Comparison of ENCODE assay signal across 8 mouse cellular contexts in genomic region chr8:11362278-11363214, GRCm38 (mm10). TPM values are rescaled to one million over a fixed set of nuclear protein-coding genes. Genes with fewer than 3 reads are reported as not detected.
A peak's percentile ranks its signal among the peaks of the same experiment; 100 is the strongest.
DNase-seq lines count a peak whose midpoint lies in the region; ATAC-seq lines count a peak whose summit lies in the region.

No protein-coding gene starts in this region.

- H3K36me3 ChIP-seq in forebrain, embryonic 10.5 days (replicated peaks), result peaks cover 7% of the 10 kb centered on the region
- H3K36me3 ChIP-seq in midbrain, embryonic 14.5 days (ENCODE audit: control insufficient read depth, insufficient read depth, low read length), result no peaks in the 10 kb centered on the region

- peak overlapping the region; percentile 27; the same call in 1 of the 2 replicates for H3K4me3 ChIP-seq in forebrain, embryonic 10.5 days
- no peak overlapping the region for H3K4me3 ChIP-seq in midbrain, embryonic 14.5 days (replicated peaks; ENCODE audit: low read depth, low read length)

- no peaks in the 10 kb centered on the region for H3K9me3 ChIP-seq in forebrain, embryonic 10.5 days
- H3K9me3 ChIP-seq in midbrain, embryonic 14.5 days (ENCODE audit: control insufficient read depth, low read length), result no peaks in the 10 kb centered on the region

- H3K9ac ChIP-seq in midbrain, embryonic 14.5 days (replicated peaks; ENCODE audit: low read length), result no peak overlapping the region

- H3K4me2 ChIP-seq in midbrain, embryonic 14.5 days (ENCODE audit: low read length), result no peak overlapping the region

- ATAC-seq in midbrain, embryonic 14.5 days (ENCODE audit: low FRiP score, low TSS enrichment), result no peak
- ATAC-seq in cerebellum, adult (ENCODE audit: insufficient number of reproducible peaks, low FRiP score, low TSS enrichment), result no peak

- H3K27ac ChIP-seq in forebrain, embryonic 10.5 days, result peak overlapping the region; percentile 87
- H3K27ac ChIP-seq in midbrain, embryonic 14.5 days (replicated peaks; ENCODE audit: low read depth, low read length), result peak overlapping the region; percentile 5; the same call in 1 of the 2 replicates

- DNase-seq in embryo, embryonic 11.5 days (ENCODE audit: low read depth, low spot score), result peak; percentile 36
- DNase-seq in forebrain, embryonic 10.5 days (ENCODE audit: extremely low spot score, low spot score), result peak; percentile 70
- peak; percentile 22 for DNase-seq in kidney, adult 18-20 months
- DNase-seq in midbrain, embryonic 14.5 days, result peak; percentile 46
- DNase-seq in cerebellum, adult 9-11 months, result no peak
- no peak for DNase-seq in liver
- no peak for DNase-seq in left cerebral cortex, adult 9 months (ENCODE audit: low spot score in 2 of 2)

- H3K27me3 ChIP-seq in forebrain, embryonic 10.5 days (ENCODE audit: poor library complexity, severe bottlenecking), result no peaks in the 10 kb centered on the region
- no peaks in the 10 kb centered on the region for H3K27me3 ChIP-seq in midbrain, embryonic 14.5 days (ENCODE audit: control insufficient read depth, insufficient read depth, low read length)

- peaks cover 74% of the 10 kb centered on the region for H3K4me1 ChIP-seq in forebrain, embryonic 10.5 days
- H3K4me1 ChIP-seq in midbrain, embryonic 14.5 days (ENCODE audit: control insufficient read depth, insufficient read depth, low read length), result peaks cover 16% of the 10 kb centered on the region; the same call in 1 of the 2 replicates

- WGBS in forebrain, embryonic 10.5 days, result 12% methylated on average over 17 of the region's 17 CpGs
- 6% methylated on average over 17 of the region's 17 CpGs for WGBS in midbrain, embryonic 14.5 days

RNA-seq across cellular contexts. Expression of gene Col4a1, which starts 49.9 kb away (rescaled TPM):
- 123 and 129 TPM in 2 replicates for polyA plus RNA-seq in forebrain, embryonic 10.5 days (2016; fragmentation: Nextera tagmentation; extraction: Ambion mirVana)
- polyA plus RNA-seq in midbrain, embryonic 14.5 days (2014; fragmentation: Nextera tagmentation; extraction: Ambion mirVana), result 38.1 and 123 TPM in 2 replicates

RNA-seq across cellular contexts. Expression of gene Col4a2, which starts 49.9 kb away (rescaled TPM):
- polyA plus RNA-seq in forebrain, embryonic 10.5 days (2016; fragmentation: Nextera tagmentation; extraction: Ambion mirVana), result 47.1 and 49.4 TPM in 2 replicates
- 15.0 and 40.7 TPM in 2 replicates for polyA plus RNA-seq in midbrain, embryonic 14.5 days (2014; fragmentation: Nextera tagmentation; extraction: Ambion mirVana)

Comparison
In these comparisons a context has a peak if more than half of its experiments do, and no peak if none do; other contexts are left out.
1. DNase-seq: peak in embryo, embryonic 11.5 days (single experiment), forebrain, embryonic 10.5 days (single experiment), kidney, adult 18-20 months (single experiment) and midbrain, embryonic 14.5 days (single experiment); none in cerebellum, adult 9-11 months (single experiment), liver (single experiment) and left cerebral cortex, adult 9 months (0 of 2).